Mouse (Mus musculus) small intestine, adult 2 months (tissue): ENCODE measurements at regions not wholly inside any gene's neighbourhood (a gene's known extent, or its start where the extent isn't known, plus 50 kb on each side); places are given as distances from the start of the nearest gene placed in this dataset.

ENCODE experiments used
- H3K27ac ChIP-seq: fragments of 200-500 bp; 2 replicates; pipeline ENCODE4 v1.5.1; 2012; ENCODE audit warnings: low read depth, low read length, control low read depth, inconsistent platforms; ENCODE audit not compliant: insufficient read depth
- H3K27me3 ChIP-seq: fragments of 200-500 bp; 2 replicates; pipeline ENCODE4 v1.6.1; 2012; ENCODE audit warnings: mild to moderate bottlenecking, moderate library complexity, low read length, inconsistent platforms; ENCODE audit not compliant: control insufficient read depth, insufficient read depth
- H3K36me3 ChIP-seq: fragments of 200-500 bp; 2 replicates; pipeline ENCODE4 v1.6.1; 2012; ENCODE audit warnings: mild to moderate bottlenecking, low read length, control low read depth, inconsistent platforms; ENCODE audit not compliant: control insufficient read depth, insufficient read depth
- H3K4me1 ChIP-seq: fragments of 200-500 bp; 2 replicates; pipeline ENCODE4 v1.6.1; 2012; ENCODE audit warnings: low read length, inconsistent platforms, mixed read lengths; ENCODE audit not compliant: control insufficient read depth, insufficient read depth, insufficient read length
- H3K4me3 ChIP-seq: fragments of 200-500 bp; 2 replicates; pipeline ENCODE4 v1.5.1; 2012; ENCODE audit warnings: low read depth, mild to moderate bottlenecking, control low read depth, inconsistent platforms, low read length, moderate library complexity
- CTCF ChIP-seq: fragments of 200-500 bp; IDR thresholded peaks from 2 replicates; pipeline ENCODE4 v1.5.1; 2012; ENCODE audit warnings: low read depth, mild to moderate bottlenecking, control low read depth, inconsistent platforms, low read length, moderate library complexity, mixed read lengths; ENCODE audit not compliant: insufficient replicate concordance, insufficient read length; ENCODE audit errors: extremely low read depth
- POLR2A ChIP-seq: fragments of 200-500 bp; IDR thresholded peaks from 2 replicates; pipeline ENCODE4 v1.6.1; 2012; ENCODE audit warnings: low read depth, mild to moderate bottlenecking, control low read depth, inconsistent platforms, low read length, moderate library complexity
- WGBS: fragments of 180-500 bp; shearing (Covaris S2); methylation state at CpG from one replicate; pipeline ENCODE4 v1.1.7; 2018; 5-methylcytosine and 5-hydroxymethylcytosine counted together

GRCm38 (mm10) chr1:186374009-186374649, 257.0 kb upstream of the Lyplal1 start:
- TF ChIP-seq CTCF (no peak), POLR2A (no peak)
- Histone ChIP-seq H3K27ac (no peak overlapping the region), H3K4me3 (no peak overlapping the region), H3K36me3 (no peaks in the 10 kb centered on the region), H3K4me1 (no peaks in the 10 kb centered on the region), H3K27me3 (no peaks in the 10 kb centered on the region)
- WGBS = 30% methylated on average over 9 of the region's 9 CpGs

GRCm38 (mm10) chr1:186373386-186373785, 256.3 kb upstream of the Lyplal1 start:
- Histone ChIP-seq H3K27ac (no peak overlapping the region), H3K36me3 (no peaks in the 10 kb centered on the region), H3K4me1 (no peaks in the 10 kb centered on the region), H3K27me3 (no peaks in the 10 kb centered on the region), H3K4me3 (no peak overlapping the region)
- 76% methylated on average over 4 of the region's 4 CpGs for WGBS
- TF ChIP-seq POLR2A (no peak), CTCF (no peak)

- TF ChIP-seq POLR2A (no peak), CTCF (no peak)
- H3K4me1 ChIP-seq = no peaks in the 10 kb centered on the region
- no peaks in the 10 kb centered on the region for H3K36me3 ChIP-seq
- H3K27ac ChIP-seq = no peak overlapping the region
- H3K27me3 ChIP-seq = no peaks in the 10 kb centered on the region
- no peak overlapping the region for H3K4me3 ChIP-seq
- 93% methylated on average over 2 of the region's 2 CpGs for WGBS
Measured at GRCm38 (mm10) chr1:186372770-186373353, 255.8 kb upstream of the Lyplal1 start.

- no peak for TF ChIP-seq POLR2A
- no peak for TF ChIP-seq CTCF
- Histone ChIP-seq H3K36me3 (no peaks in the 10 kb centered on the region), H3K4me3 (no peak overlapping the region), H3K27ac (no peak overlapping the region), H3K4me1 (no peaks in the 10 kb centered on the region), H3K27me3 (no peaks in the 10 kb centered on the region)
- WGBS = 77% methylated on average over 4 of the region's 4 CpGs
Measured at GRCm38 (mm10) chr1:186363356-186363755, 246.2 kb upstream of the Lyplal1 start.

- no peak overlapping the region for H3K27ac ChIP-seq
- no peak overlapping the region for H3K4me3 ChIP-seq
- H3K36me3 ChIP-seq = no peaks in the 10 kb centered on the region
- WGBS = 32% methylated on average over 15 of the region's 15 CpGs
- no peaks in the 10 kb centered on the region for H3K4me1 ChIP-seq
- TF ChIP-seq CTCF = no peak
- no peak for TF ChIP-seq POLR2A
- H3K27me3 ChIP-seq = no peaks in the 10 kb centered on the region
Measured at GRCm38 (mm10) chr1:186358011-186358670, 241.0 kb upstream of the Lyplal1 start.

GRCm38 (mm10) chr1:186354742-186355141, 237.6 kb upstream of the Lyplal1 start:
- no peaks in the 10 kb centered on the region for H3K4me1 ChIP-seq
- H3K27ac ChIP-seq = no peak overlapping the region
- H3K36me3 ChIP-seq = no peaks in the 10 kb centered on the region
- TF ChIP-seq POLR2A (no peak), CTCF (no peak)
- 55% methylated on average over 6 of the region's 6 CpGs for WGBS
- H3K27me3 ChIP-seq = no peaks in the 10 kb centered on the region
- H3K4me3 ChIP-seq = no peak overlapping the region

GRCm38 (mm10) chr1:186354072-186354471, 237.0 kb upstream of the Lyplal1 start:
- H3K4me1 ChIP-seq = no peaks in the 10 kb centered on the region
- H3K36me3 ChIP-seq = no peaks in the 10 kb centered on the region
- H3K4me3 ChIP-seq = no peak overlapping the region
- TF ChIP-seq CTCF = no peak
- TF ChIP-seq POLR2A = no peak
- H3K27ac ChIP-seq = no peak overlapping the region
- H3K27me3 ChIP-seq = no peaks in the 10 kb centered on the region

GRCm38 (mm10) chr1:186350381-186350780, 233.3 kb upstream of the Lyplal1 start:
- H3K4me3 ChIP-seq = no peak overlapping the region
- no peaks in the 10 kb centered on the region for H3K4me1 ChIP-seq
- H3K27me3 ChIP-seq = no peaks in the 10 kb centered on the region
- H3K27ac ChIP-seq = no peak overlapping the region
- TF ChIP-seq CTCF (no peak), POLR2A (no peak)
- WGBS = 76% methylated on average over 4 of the region's 4 CpGs
- no peaks in the 10 kb centered on the region for H3K36me3 ChIP-seq
